Mouse (Mus musculus) megakaryocyte, embryonic 14.5 days (primary cell): ENCODE data around the gene Dop1b.

Experiments used
- FLI1 ChIP-seq: IDR thresholded peaks from 2 replicates; pipeline ENCODE4 v1.6.1; 2012; ENCODE audit warnings: low read length, inconsistent platforms, mixed read lengths
- GATA1 ChIP-seq: IDR thresholded peaks from 3 replicates; pipeline ENCODE4 v1.6.1; 2012; ENCODE audit warnings: mixed read lengths, low read length, inconsistent platforms, borderline replicate concordance

DNA sequence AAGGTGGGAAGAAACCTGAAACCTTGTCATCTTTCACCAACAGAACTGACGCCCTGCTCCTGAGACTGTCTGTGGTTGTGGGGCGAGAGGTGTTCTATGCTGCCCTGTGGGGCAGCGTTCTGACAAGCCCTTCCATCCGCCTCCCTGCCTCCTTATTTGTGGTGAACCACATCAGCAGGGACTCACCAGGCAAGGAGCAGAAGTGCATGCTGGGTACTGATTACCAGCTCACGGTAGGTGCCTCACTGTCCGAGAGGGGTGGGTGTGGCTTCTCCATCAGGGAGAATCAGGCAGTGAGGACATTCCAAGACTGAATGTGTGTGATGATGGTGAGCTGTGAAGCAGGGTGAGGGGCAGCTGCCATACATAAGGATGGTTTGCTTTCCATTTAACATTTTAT is 35.7 kb downstream of the Dop1b start:
- no peak for TF ChIP-seq GATA1
- no peak for TF ChIP-seq FLI1
